Mouse (Mus musculus): ENCODE data around the gene Pde4c. TPM values are rescaled to one million over a fixed set of nuclear protein-coding genes. Genes with fewer than 3 reads are reported as not detected.

The Pde4c gene
- polyA plus RNA-seq, 1 experiment from 2014 or later: 0.56 TPM

- Histone ChIP-seq H3K4me2 (no peak overlapping the region), H3K27ac (peak overlapping the region; percentile 26; the same call in 1 of the 2 replicates), H3K27me3 (replicated peaks) (no peaks in the 10 kb centered on the region), H3K4me1 (peaks cover 76% of the 10 kb centered on the region), H3K9ac (no peak overlapping the region), H3K36me3 (peaks cover 29% of the 10 kb centered on the region), H3K4me3 (no peak overlapping the region), H3K9me3 (replicated peaks) (no peaks in the 10 kb centered on the region)
- no peak for ATAC-seq
- WGBS (ENCODE audit: insufficient replicate concordance): 85% methylated on average over 6 of the region's 6 CpGs
Measured at GRCm38 (mm10) chr8:70756476-70757040, 33.0 kb downstream of the Pde4c start.

GRCm38 (mm10) chr8:70757523-70758307, 34.2 kb downstream of the Pde4c start:
- 72% methylated on average over 22 of the region's 22 CpGs for WGBS (ENCODE audit: insufficient replicate concordance)
- Histone ChIP-seq H3K9me3 (replicated peaks) (no peaks in the 10 kb centered on the region), H3K4me3 (no peak overlapping the region), H3K36me3 (peaks cover 31% of the 10 kb centered on the region), H3K27ac (no peak overlapping the region), H3K4me2 (no peak overlapping the region; the same call in 1 of the 2 replicates), H3K27me3 (replicated peaks) (no peaks in the 10 kb centered on the region), H3K9ac (no peak overlapping the region), H3K4me1 (peaks cover 80% of the 10 kb centered on the region)
- ATAC-seq: no peak

- no peak overlapping the region for H3K9ac ChIP-seq
- no peak overlapping the region for H3K27ac ChIP-seq
- H3K4me2 ChIP-seq: peak overlapping the region; percentile 99; the same call in 1 of the 2 replicates
- peaks cover 80% of the 10 kb centered on the region for H3K4me1 ChIP-seq
- no peaks in the 10 kb centered on the region for H3K9me3 ChIP-seq (replicated peaks)
- no peak for ATAC-seq
- WGBS (ENCODE audit: insufficient replicate concordance): 86% methylated on average over 7 of the region's 7 CpGs
- H3K36me3 ChIP-seq: peaks cover 34% of the 10 kb centered on the region
- no peak overlapping the region for H3K4me3 ChIP-seq
- no peaks in the 10 kb centered on the region for H3K27me3 ChIP-seq (replicated peaks)
Measured at GRCm38 (mm10) chr8:70758308-70758615, 34.7 kb downstream of the Pde4c start.

- peaks cover 80% of the 10 kb centered on the region for H3K4me1 ChIP-seq
- no peaks in the 10 kb centered on the region for H3K27me3 ChIP-seq (replicated peaks)
- peak overlapping the region; percentile 99 for H3K4me2 ChIP-seq
- ATAC-seq: no peak
- peaks cover 34% of the 10 kb centered on the region for H3K36me3 ChIP-seq
- peak overlapping the region; percentile 93 for H3K27ac ChIP-seq
- peak overlapping the region; percentile 76; the same call in 1 of the 2 replicates for H3K4me3 ChIP-seq
- H3K9ac ChIP-seq: peak overlapping the region; percentile 37; the same call in 1 of the 2 replicates
- H3K9me3 ChIP-seq (replicated peaks): no peaks in the 10 kb centered on the region
- 70% methylated on average over 19 of the region's 19 CpGs for WGBS (ENCODE audit: insufficient replicate concordance)
Measured at GRCm38 (mm10) chr8:70758616-70759561, 35.4 kb downstream of the Pde4c start.

GRCm38 (mm10) chr8:70760350-70760749, 36.8 kb downstream of the Pde4c start:
- peak overlapping the region; percentile 99 for H3K4me2 ChIP-seq
- under 1% methylated on average over 22 of the region's 22 CpGs for WGBS (ENCODE audit: insufficient replicate concordance)
- peak overlapping the region; percentile 91 for H3K9ac ChIP-seq
- H3K4me3 ChIP-seq: peak overlapping the region; percentile 76
- peaks cover 34% of the 10 kb centered on the region for H3K36me3 ChIP-seq
- H3K9me3 ChIP-seq (replicated peaks): no peaks in the 10 kb centered on the region
- peak; percentile 0; the same call in 1 of the 2 replicates for ATAC-seq
- H3K27ac ChIP-seq: peak overlapping the region; percentile 93
- peaks cover 82% of the 10 kb centered on the region for H3K4me1 ChIP-seq
- H3K27me3 ChIP-seq (replicated peaks): no peaks in the 10 kb centered on the region

GRCm38 (mm10) chr8:70760775-70761406, 37.4 kb downstream of the Pde4c start, which contains the start of gene Mpv17l2:
Gene Mpv17l2 (minus strand): TSS chr8:70760946.
- Histone ChIP-seq H3K4me1 (peaks cover 82% of the 10 kb centered on the region), H3K27me3 (replicated peaks) (no peaks in the 10 kb centered on the region), H3K36me3 (peaks cover 34% of the 10 kb centered on the region), H3K4me2 (peak within 1 kb of the TSS; percentile 99), H3K27ac (peak within 1 kb of the TSS; percentile 93), H3K9ac (peak within 1 kb of the TSS; percentile 91), H3K4me3 (peak within 1 kb of the TSS; percentile 76), H3K9me3 (replicated peaks) (no peaks in the 10 kb centered on the region)
- under 1% methylated on average over 55 of the region's 55 CpGs for WGBS (ENCODE audit: insufficient replicate concordance)
- ATAC-seq: peak; percentile 90

- no peak; the same call in 1 of the 2 replicates for ATAC-seq
- peaks cover 22% of the 10 kb centered on the region for H3K36me3 ChIP-seq
- H3K27ac ChIP-seq: peak overlapping the region; percentile 91
- no peaks in the 10 kb centered on the region for H3K9me3 ChIP-seq (replicated peaks)
- H3K4me3 ChIP-seq: no peak overlapping the region
- H3K4me2 ChIP-seq: peak overlapping the region; percentile 99
- 29% methylated on average over 1 of the region's 1 CpGs for WGBS (ENCODE audit: insufficient replicate concordance)
- H3K4me1 ChIP-seq: peaks cover 90% of the 10 kb centered on the region
- H3K9ac ChIP-seq: peak overlapping the region; percentile 53; the same call in 1 of the 2 replicates
- no peaks in the 10 kb centered on the region for H3K27me3 ChIP-seq (replicated peaks)
Measured at GRCm38 (mm10) chr8:70762118-70762517, 38.6 kb downstream of the Pde4c start.

GRCm38 (mm10) chr8:70763354-70763753, 39.8 kb downstream of the Pde4c start:
- WGBS (ENCODE audit: insufficient replicate concordance): 3% methylated on average over 3 of the region's 3 CpGs
- H3K4me2 ChIP-seq: peak overlapping the region; percentile 93
- 0 out of 2 replicates have a peak, but pooled peaks cover 4% of the 10 kb centered on the region for H3K27me3 ChIP-seq (replicated peaks)
- no peaks in the 10 kb centered on the region for H3K9me3 ChIP-seq (replicated peaks)
- ATAC-seq: no peak
- 0 out of 2 replicates have a peak overlapping the region, but pooled peaks have one; percentile 76 for H3K9ac ChIP-seq
- H3K36me3 ChIP-seq: peaks cover 21% of the 10 kb centered on the region
- H3K4me1 ChIP-seq: peaks cover 96% of the 10 kb centered on the region
- peak overlapping the region; percentile 63; the same call in 1 of the 2 replicates for H3K4me3 ChIP-seq
- H3K27ac ChIP-seq: peak overlapping the region; percentile 91

GRCm38 (mm10) chr8:70764026-70764425, 40.5 kb downstream of the Pde4c start:
- Histone ChIP-seq H3K4me1 (peaks cover 95% of the 10 kb centered on the region), H3K36me3 (peaks cover 21% of the 10 kb centered on the region), H3K27me3 (replicated peaks) (0 out of 2 replicates have a peak, but pooled peaks cover 4% of the 10 kb centered on the region), H3K4me3 (peak overlapping the region; percentile 63), H3K4me2 (peak overlapping the region; percentile 93), H3K9ac (peak overlapping the region; percentile 76), H3K9me3 (replicated peaks) (no peaks in the 10 kb centered on the region), H3K27ac (peak overlapping the region; percentile 91)
- ATAC-seq: peak; percentile 51
- 10% methylated on average over 8 of the region's 8 CpGs for WGBS (ENCODE audit: insufficient replicate concordance)

GRCm38 (mm10) chr8:70764676-70765075, 41.2 kb downstream of the Pde4c start:
- H3K9me3 ChIP-seq (replicated peaks): no peaks in the 10 kb centered on the region
- 0 out of 2 replicates have a peak, but pooled peaks cover 4% of the 10 kb centered on the region for H3K27me3 ChIP-seq (replicated peaks)
- peaks cover 22% of the 10 kb centered on the region for H3K36me3 ChIP-seq
- no peak for ATAC-seq
- 74% methylated on average over 13 of the region's 13 CpGs for WGBS (ENCODE audit: insufficient replicate concordance)
- H3K4me3 ChIP-seq: peak overlapping the region; percentile 63
- H3K9ac ChIP-seq: peak overlapping the region; percentile 76
- peaks cover 94% of the 10 kb centered on the region for H3K4me1 ChIP-seq
- H3K4me2 ChIP-seq: peak overlapping the region; percentile 93
- peak overlapping the region; percentile 91 for H3K27ac ChIP-seq

GRCm38 (mm10) chr8:70765329-70765728, 41.8 kb downstream of the Pde4c start:
- Histone ChIP-seq H3K27ac (peak overlapping the region; percentile 91), H3K9ac (peak overlapping the region; percentile 76), H3K4me1 (peaks cover 94% of the 10 kb centered on the region), H3K9me3 (replicated peaks) (no peaks in the 10 kb centered on the region), H3K4me2 (peak overlapping the region; percentile 93), H3K4me3 (peak overlapping the region; percentile 63), H3K36me3 (peaks cover 25% of the 10 kb centered on the region), H3K27me3 (replicated peaks) (0 out of 2 replicates have a peak, but pooled peaks cover 4% of the 10 kb centered on the region)
- WGBS (ENCODE audit: insufficient replicate concordance): 30% methylated on average over 9 of the region's 9 CpGs
- no peak for ATAC-seq

Data from liver, embryonic 12.5 days (tissue).